Mouse (Mus musculus) limb, embryonic 13.5 days (tissue): ENCODE results near the gene Dguok. TPM values are rescaled to one million over a fixed set of nuclear protein-coding genes. Genes with fewer than 3 reads are reported as not detected.

Source experiments
- ATAC-seq: fragments of 200-750 bp; cut with Nextera tagmentation; 2 replicates; pipeline ENCODE4 v1.8.0; 2017; ENCODE audit warnings: low read depth, moderate number of reproducible peaks, moderate TSS enrichment; ENCODE audit not compliant: low FRiP score
- H3K27ac ChIP-seq: fragments of 300-500 bp; sonication (generic); 2 replicates; pipeline ENCODE4 v1.5.1; 2015; ENCODE audit warnings: inconsistent platforms, mild to moderate bottlenecking, moderate library complexity
- H3K27me3 ChIP-seq: fragments of 300-500 bp; sonication (generic); 2 replicates; pipeline ENCODE4 v1.6.1; 2015; ENCODE audit warnings: mild to moderate bottlenecking, inconsistent platforms
- H3K36me3 ChIP-seq: fragments of 300-500 bp; sonication (generic); 2 replicates; pipeline ENCODE4 v1.6.1; 2015; ENCODE audit warnings: inconsistent platforms, mild to moderate bottlenecking, moderate library complexity
- H3K4me1 ChIP-seq: fragments of 300-500 bp; sonication (generic); 2 replicates; pipeline ENCODE4 v1.6.1; 2015; ENCODE audit warnings: inconsistent platforms
- H3K4me2 ChIP-seq: fragments of 300-500 bp; sonication (generic); replicated peaks from 2 replicates; pipeline ENCODE4 v1.6.1; 2015; ENCODE audit warnings: inconsistent platforms, mild to moderate bottlenecking, moderate library complexity
- H3K4me3 ChIP-seq: fragments of 300-500 bp; sonication (generic); 2 replicates; pipeline ENCODE4 v1.5.1; 2015; ENCODE audit warnings: moderate library complexity, mild to moderate bottlenecking, inconsistent platforms
- H3K9ac ChIP-seq: fragments of 300-500 bp; sonication (generic); 2 replicates; pipeline ENCODE4 v1.6.1; 2015; ENCODE audit warnings: mild to moderate bottlenecking, inconsistent platforms
- H3K9me3 ChIP-seq: fragments of 300-500 bp; sonication (generic); 2 replicates; pipeline ENCODE4 v1.6.1; 2016; ENCODE audit warnings: inconsistent platforms
- WGBS: fragments of 180-500 bp; shearing (Covaris S2); methylation state at CpG from one replicate; pipeline ENCODE4 v1.1.7; 2015; 5-methylcytosine and 5-hydroxymethylcytosine counted together
- polyA plus RNA-seq: library from polyadenylated mRNA; unstranded; fragments of >200 nt; fragmentation: Nextera tagmentation; extraction: Ambion mirVana; gene quantifications from 2 replicates; pipeline ENCODE4 v1.2.1, GENCODE M21; 2015

Dguok gene
- polyA plus RNA-seq, 1 experiment from 2014 or later = 89.5 TPM

- no peak for ATAC-seq
- no peak overlapping the region for H3K9ac ChIP-seq
- 83% methylated on average over 9 of the region's 9 CpGs for WGBS
- no peak overlapping the region for H3K27ac ChIP-seq
- no peaks in the 10 kb centered on the region for H3K4me1 ChIP-seq
- H3K4me3 ChIP-seq = no peak overlapping the region
- H3K36me3 ChIP-seq = peaks cover 6% of the 10 kb centered on the region
- no peaks in the 10 kb centered on the region for H3K9me3 ChIP-seq
- no peaks in the 10 kb centered on the region for H3K27me3 ChIP-seq
- H3K4me2 ChIP-seq = no peak overlapping the region
Measured at GRCm38 (mm10) chr6:83473240-83473639, 33.5 kb downstream of the Dguok start.

- 86% methylated on average over 7 of the region's 7 CpGs for WGBS
Measured at GRCm38 (mm10) chr6:83471739-83472138, 35.0 kb downstream of the Dguok start.

GRCm38 (mm10) chr6:83464011-83464410 lies 42.8 kb downstream of the Dguok start:
- no peak overlapping the region for H3K4me2 ChIP-seq
- H3K9ac ChIP-seq = no peak overlapping the region
- H3K4me3 ChIP-seq = no peak overlapping the region
- peaks cover 9% of the 10 kb centered on the region; the same call in 1 of the 2 replicates for H3K4me1 ChIP-seq
- H3K27ac ChIP-seq = no peak overlapping the region
- no peak for ATAC-seq
- no peaks in the 10 kb centered on the region for H3K27me3 ChIP-seq
- no peaks in the 10 kb centered on the region for H3K9me3 ChIP-seq
- no peaks in the 10 kb centered on the region for H3K36me3 ChIP-seq

More at GRCm38 (mm10) chr6:83471739-83472138, 35.0 kb downstream of the Dguok start:
- ATAC-seq = no peak
- Histone ChIP-seq H3K27me3 (no peaks in the 10 kb centered on the region), H3K9me3 (no peaks in the 10 kb centered on the region), H3K4me3 (no peak overlapping the region), H3K36me3 (peaks cover 2% of the 10 kb centered on the region), H3K4me2 (no peak overlapping the region), H3K9ac (no peak overlapping the region), H3K4me1 (no peaks in the 10 kb centered on the region), H3K27ac (no peak overlapping the region)

GRCm38 (mm10) chr6:83459034-83459644 lies 47.6 kb downstream of the Dguok start, which contains the start of gene Tet3:
Tet3 (minus strand) TSS chr6:83459084.
- no peak within 1 kb of the TSS for H3K9ac ChIP-seq
- no peak within 1 kb of the TSS for H3K4me3 ChIP-seq
- H3K9me3 ChIP-seq = no peaks in the 10 kb centered on the region
- WGBS = 64% methylated on average over 4 of the region's 4 CpGs
- ATAC-seq = no peak
- no peaks in the 10 kb centered on the region for H3K36me3 ChIP-seq
- no peak within 1 kb of the TSS for H3K4me2 ChIP-seq
- H3K4me1 ChIP-seq = peaks cover 30% of the 10 kb centered on the region
- H3K27ac ChIP-seq = no peak within 1 kb of the TSS
- H3K27me3 ChIP-seq = no peaks in the 10 kb centered on the region

GRCm38 (mm10) chr6:83456984-83457810 lies 49.6 kb downstream of the Dguok start:
- Histone ChIP-seq H3K4me3 (peak overlapping the region; percentile 87), H3K9ac (peak overlapping the region; percentile 96), H3K36me3 (no peaks in the 10 kb centered on the region), H3K9me3 (no peaks in the 10 kb centered on the region), H3K4me2 (peak overlapping the region; percentile 89), H3K4me1 (peaks cover 48% of the 10 kb centered on the region), H3K27me3 (no peaks in the 10 kb centered on the region), H3K27ac (peak overlapping the region; percentile 90)
- 5% methylated on average over 27 of the region's 33 CpGs for WGBS
- ATAC-seq = no peak

GRCm38 (mm10) chr6:83456131-83456983 lies 50.4 kb downstream of the Dguok start:
- under 1% methylated on average over 73 of the region's 105 CpGs for WGBS
- H3K36me3 ChIP-seq = peaks cover 7% of the 10 kb centered on the region
- H3K4me3 ChIP-seq = peak overlapping the region; percentile 87
- peak overlapping the region; percentile 96 for H3K9ac ChIP-seq
- H3K4me2 ChIP-seq = peak overlapping the region; percentile 89
- H3K4me1 ChIP-seq = peaks cover 56% of the 10 kb centered on the region
- peak overlapping the region; percentile 90 for H3K27ac ChIP-seq
- no peaks in the 10 kb centered on the region for H3K27me3 ChIP-seq
- no peaks in the 10 kb centered on the region for H3K9me3 ChIP-seq
- peak; percentile 78 for ATAC-seq

GRCm38 (mm10) chr6:83455328-83456130 lies 51.2 kb downstream of the Dguok start:
- ATAC-seq = peak; percentile 55
- Histone ChIP-seq H3K4me2 (peak overlapping the region; percentile 89), H3K27ac (peak overlapping the region; percentile 90), H3K9ac (peak overlapping the region; percentile 96), H3K27me3 (no peaks in the 10 kb centered on the region), H3K4me3 (peak overlapping the region; percentile 87), H3K36me3 (peaks cover 15% of the 10 kb centered on the region), H3K9me3 (no peaks in the 10 kb centered on the region), H3K4me1 (peaks cover 64% of the 10 kb centered on the region)
- WGBS = under 1% methylated on average over 35 of the region's 41 CpGs

GRCm38 (mm10) chr6:83453706-83454105 lies 53.1 kb downstream of the Dguok start:
- peak overlapping the region; percentile 89 for H3K4me2 ChIP-seq
- no peak overlapping the region for H3K27ac ChIP-seq
- peaks cover 27% of the 10 kb centered on the region for H3K36me3 ChIP-seq
- H3K4me3 ChIP-seq = peak overlapping the region; percentile 87
- H3K9me3 ChIP-seq = no peaks in the 10 kb centered on the region
- H3K9ac ChIP-seq = peak overlapping the region; percentile 63
- peaks cover 74% of the 10 kb centered on the region for H3K4me1 ChIP-seq
- 35% methylated on average over 11 of the region's 11 CpGs for WGBS
- H3K27me3 ChIP-seq = no peaks in the 10 kb centered on the region
- no peak for ATAC-seq

- peaks cover 53% of the 10 kb centered on the region for H3K36me3 ChIP-seq
- H3K9me3 ChIP-seq = no peaks in the 10 kb centered on the region
- H3K4me2 ChIP-seq = peak overlapping the region; percentile 45
- H3K9ac ChIP-seq = 0 out of 2 replicates have a peak overlapping the region, but pooled peaks have one; percentile 13
- no peak for ATAC-seq
- H3K4me3 ChIP-seq = no peak overlapping the region
- H3K4me1 ChIP-seq = peaks cover 94% of the 10 kb centered on the region
- H3K27me3 ChIP-seq = no peaks in the 10 kb centered on the region
- 51% methylated on average over 9 of the region's 9 CpGs for WGBS
- H3K27ac ChIP-seq = peak overlapping the region; percentile 28; the same call in 1 of the 2 replicates
Measured at GRCm38 (mm10) chr6:83450451-83451303, 56.1 kb downstream of the Dguok start.

GRCm38 (mm10) chr6:83449440-83449839 lies 57.3 kb downstream of the Dguok start:
- Histone ChIP-seq H3K4me1 (peaks cover 96% of the 10 kb centered on the region), H3K4me2 (peak overlapping the region; percentile 19; the same call in 1 of the 2 replicates), H3K36me3 (peaks cover 65% of the 10 kb centered on the region), H3K9ac (no peak overlapping the region), H3K27me3 (no peaks in the 10 kb centered on the region), H3K4me3 (no peak overlapping the region), H3K9me3 (no peaks in the 10 kb centered on the region), H3K27ac (no peak overlapping the region; the same call in 1 of the 2 replicates)
- no peak for ATAC-seq
- WGBS = 53% methylated on average over 3 of the region's 3 CpGs
